Mouse (Mus musculus) lung, postnatal 0 days (tissue): ENCODE results near the gene Ccm2.

Source experiments
- CTCF ChIP-seq: IDR thresholded peaks from 2 replicates; pipeline ENCODE4 v1.5.1; 2016; ENCODE audit warnings: antibody characterized with exemption, mild to moderate bottlenecking
- EP300 ChIP-seq: IDR thresholded peaks from 2 replicates; pipeline ENCODE4 v1.6.1; 2016; ENCODE audit warnings: antibody characterized with exemption, mild to moderate bottlenecking, control low read depth

DNA sequence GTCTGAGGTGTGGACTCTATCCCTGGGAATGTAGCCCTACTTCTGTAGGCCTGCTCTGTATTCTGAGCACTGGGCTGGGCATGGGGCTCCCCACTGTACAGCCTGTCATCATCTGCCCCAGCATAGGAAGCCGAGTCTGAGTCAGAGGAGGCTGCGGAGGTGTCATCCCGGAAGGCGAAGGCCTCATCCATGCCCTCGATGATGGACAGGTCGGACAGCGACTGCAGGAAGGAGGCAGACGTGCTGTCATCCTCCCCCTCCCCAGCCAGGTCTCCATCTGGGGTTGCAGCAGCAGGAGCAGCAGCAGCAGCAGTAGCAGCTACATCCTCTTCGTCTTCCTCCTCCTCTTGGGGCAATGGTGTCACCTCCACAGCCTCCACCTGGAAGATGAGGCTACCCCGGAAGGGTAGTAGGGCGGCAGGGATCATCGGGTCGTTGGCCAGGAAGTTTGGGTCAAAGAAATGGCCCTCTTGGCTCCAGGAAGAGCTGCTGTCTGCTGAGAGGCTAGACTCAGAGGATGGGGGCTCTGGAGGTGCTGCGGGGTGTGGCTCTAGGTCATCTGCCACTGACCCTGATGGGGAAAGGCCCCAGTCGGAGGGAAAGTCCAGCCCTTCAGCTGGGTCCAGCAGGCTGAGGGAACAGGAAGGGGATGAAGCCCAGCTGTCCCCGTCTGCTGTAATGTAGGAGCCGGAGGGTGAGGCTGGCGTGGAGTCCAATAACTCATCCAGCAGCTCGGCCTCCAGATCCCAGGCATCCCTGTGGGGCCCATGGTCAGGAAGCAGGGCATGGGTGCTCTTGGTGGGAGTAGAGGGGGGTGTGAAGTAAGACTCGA, 55.2 kb downstream of the Ccm2 start:
- TF ChIP-seq EP300 (no peak), CTCF (no peak)
